Mouse (Mus musculus) limb, embryonic 15.5 days (tissue): ENCODE measurements at regions not wholly inside any gene's neighbourhood (a gene's known extent, or its start where the extent isn't known, plus 50 kb on each side); places are given as distances from the start of the nearest gene placed in this dataset.
A peak's percentile ranks its signal among the peaks of the same experiment; 100 is the strongest.

Experiments used
- ATAC-seq: fragments of 200-750 bp; cut with Nextera tagmentation; 2 replicates; pipeline ENCODE4 v1.8.0; 2017; ENCODE audit warnings: low read depth, moderate TSS enrichment; ENCODE audit not compliant: insufficient number of reproducible peaks, low FRiP score, low TSS enrichment
- H3K27ac ChIP-seq: fragments of 300-500 bp; sonication (generic); 2 replicates; pipeline ENCODE4 v1.5.1; 2015; ENCODE audit warnings: moderate library complexity, mild to moderate bottlenecking, inconsistent platforms
- H3K27me3 ChIP-seq: fragments of 300-500 bp; sonication (generic); 2 replicates; pipeline ENCODE4 v1.6.1; 2015; ENCODE audit warnings: inconsistent platforms
- H3K36me3 ChIP-seq: fragments of 300-500 bp; sonication (generic); 2 replicates; pipeline ENCODE4 v1.6.1; 2015; ENCODE audit warnings: inconsistent platforms
- H3K4me1 ChIP-seq: fragments of 300-500 bp; sonication (generic); 2 replicates; pipeline ENCODE4 v1.6.1; 2015; ENCODE audit warnings: inconsistent platforms
- H3K4me2 ChIP-seq: fragments of 300-500 bp; sonication (generic); 2 replicates; pipeline ENCODE4 v1.6.1; 2015; ENCODE audit warnings: mild to moderate bottlenecking, inconsistent platforms
- H3K4me3 ChIP-seq: fragments of 300-500 bp; sonication (generic); 2 replicates; pipeline ENCODE4 v1.5.1; 2015; ENCODE audit warnings: mild to moderate bottlenecking, inconsistent platforms
- H3K9ac ChIP-seq: fragments of 300-500 bp; sonication (generic); 2 replicates; pipeline ENCODE4 v1.6.1; 2015; ENCODE audit warnings: inconsistent platforms
- H3K9me3 ChIP-seq: fragments of 300-500 bp; sonication (generic); 2 replicates; pipeline ENCODE4 v1.6.1; 2016; ENCODE audit warnings: inconsistent platforms
- WGBS: fragments of 180-500 bp; shearing (Covaris S2); methylation state at CpG from one replicate; pipeline ENCODE4 v1.1.7; 2015; 5-methylcytosine and 5-hydroxymethylcytosine counted together

GRCm38 (mm10) chr8:103395316-103395715, 609.9 kb upstream of the Cdh11 start:
- H3K36me3 ChIP-seq, result no peaks in the 10 kb centered on the region
- WGBS, result 35% methylated on average over 4 of the region's 4 CpGs
- H3K9ac ChIP-seq, result no peak overlapping the region
- H3K4me2 ChIP-seq, result no peak overlapping the region
- no peak overlapping the region for H3K4me3 ChIP-seq
- H3K9me3 ChIP-seq, result no peaks in the 10 kb centered on the region
- no peak for ATAC-seq
- H3K27ac ChIP-seq, result no peak overlapping the region
- no peaks in the 10 kb centered on the region for H3K4me1 ChIP-seq
- H3K27me3 ChIP-seq, result no peaks in the 10 kb centered on the region

GRCm38 (mm10) chr8:103398179-103398578, 612.7 kb upstream of the Cdh11 start:
- Histone ChIP-seq H3K9ac (no peak overlapping the region), H3K4me1 (no peaks in the 10 kb centered on the region), H3K27me3 (no peaks in the 10 kb centered on the region), H3K4me2 (no peak overlapping the region), H3K27ac (no peak overlapping the region), H3K9me3 (no peaks in the 10 kb centered on the region), H3K4me3 (no peak overlapping the region), H3K36me3 (no peaks in the 10 kb centered on the region)
- 0 out of 2 replicates have a peak, but pooled peaks have one; percentile 35 for ATAC-seq
- 24% methylated on average over 3 of the region's 3 CpGs for WGBS

GRCm38 (mm10) chr8:103399466-103399865, 614.0 kb upstream of the Cdh11 start:
- Histone ChIP-seq H3K4me2 (no peak overlapping the region), H3K27me3 (no peaks in the 10 kb centered on the region), H3K4me3 (no peak overlapping the region), H3K36me3 (no peaks in the 10 kb centered on the region), H3K27ac (no peak overlapping the region), H3K9ac (no peak overlapping the region), H3K4me1 (no peaks in the 10 kb centered on the region), H3K9me3 (no peaks in the 10 kb centered on the region)
- WGBS, result 87% methylated on average over 3 of the region's 3 CpGs
- ATAC-seq, result no peak

GRCm38 (mm10) chr8:103400143-103400542, 614.7 kb upstream of the Cdh11 start:
- ATAC-seq, result no peak
- Histone ChIP-seq H3K36me3 (no peaks in the 10 kb centered on the region), H3K9ac (no peak overlapping the region), H3K27me3 (no peaks in the 10 kb centered on the region), H3K4me2 (no peak overlapping the region), H3K9me3 (no peaks in the 10 kb centered on the region), H3K27ac (no peak overlapping the region), H3K4me3 (no peak overlapping the region), H3K4me1 (no peaks in the 10 kb centered on the region)
- 59% methylated on average over 1 of the region's 1 CpGs for WGBS

- ATAC-seq, result no peak
- H3K27ac ChIP-seq, result no peak overlapping the region
- H3K9me3 ChIP-seq, result no peaks in the 10 kb centered on the region
- H3K36me3 ChIP-seq, result no peaks in the 10 kb centered on the region
- H3K4me1 ChIP-seq, result no peaks in the 10 kb centered on the region
- H3K4me2 ChIP-seq, result no peak overlapping the region
- H3K9ac ChIP-seq, result no peak overlapping the region
- 68% methylated on average over 3 of the region's 3 CpGs for WGBS
- H3K4me3 ChIP-seq, result no peak overlapping the region
- no peaks in the 10 kb centered on the region for H3K27me3 ChIP-seq
These were observed 617.3 kb upstream of the Cdh11 start for GRCm38 (mm10) chr8:103402731-103403130.

- peaks cover 5% of the 10 kb centered on the region; the same call in 1 of the 2 replicates for H3K4me1 ChIP-seq
- no peak for ATAC-seq
- H3K4me2 ChIP-seq, result no peak overlapping the region
- H3K27me3 ChIP-seq, result no peaks in the 10 kb centered on the region
- H3K9me3 ChIP-seq, result no peaks in the 10 kb centered on the region
- H3K9ac ChIP-seq, result no peak overlapping the region
- WGBS, result 91% methylated on average over 4 of the region's 4 CpGs
- no peak overlapping the region for H3K27ac ChIP-seq
- H3K36me3 ChIP-seq, result no peaks in the 10 kb centered on the region
- no peak overlapping the region for H3K4me3 ChIP-seq
These were observed 618.4 kb upstream of the Cdh11 start for GRCm38 (mm10) chr8:103403826-103404225.

- Histone ChIP-seq H3K9me3 (no peaks in the 10 kb centered on the region), H3K4me1 (peaks cover 14% of the 10 kb centered on the region), H3K27me3 (no peaks in the 10 kb centered on the region), H3K4me3 (no peak overlapping the region), H3K36me3 (no peaks in the 10 kb centered on the region), H3K4me2 (no peak overlapping the region), H3K27ac (no peak overlapping the region), H3K9ac (no peak overlapping the region)
- ATAC-seq, result no peak
- 75% methylated on average over 12 of the region's 12 CpGs for WGBS
These were observed 620.3 kb upstream of the Cdh11 start for GRCm38 (mm10) chr8:103405787-103406186.

- Histone ChIP-seq H3K4me3 (no peak overlapping the region), H3K4me1 (peaks cover 14% of the 10 kb centered on the region), H3K9me3 (no peaks in the 10 kb centered on the region), H3K27ac (no peak overlapping the region), H3K36me3 (no peaks in the 10 kb centered on the region), H3K27me3 (no peaks in the 10 kb centered on the region), H3K9ac (no peak overlapping the region), H3K4me2 (no peak overlapping the region)
- WGBS, result 77% methylated on average over 2 of the region's 2 CpGs
- no peak for ATAC-seq
These were observed 621.5 kb upstream of the Cdh11 start for GRCm38 (mm10) chr8:103406921-103407320.

- H3K27ac ChIP-seq, result no peak overlapping the region
- H3K27me3 ChIP-seq, result no peaks in the 10 kb centered on the region
- H3K9ac ChIP-seq, result no peak overlapping the region
- H3K4me2 ChIP-seq, result no peak overlapping the region
- no peaks in the 10 kb centered on the region for H3K36me3 ChIP-seq
- no peak for ATAC-seq
- peaks cover 14% of the 10 kb centered on the region for H3K4me1 ChIP-seq
- H3K4me3 ChIP-seq, result no peak overlapping the region
- WGBS, result 85% methylated on average over 5 of the region's 5 CpGs
- H3K9me3 ChIP-seq, result no peaks in the 10 kb centered on the region
These were observed 622.2 kb upstream of the Cdh11 start for GRCm38 (mm10) chr8:103407631-103408030.

- Histone ChIP-seq H3K9ac (no peak overlapping the region), H3K36me3 (no peaks in the 10 kb centered on the region), H3K9me3 (no peaks in the 10 kb centered on the region), H3K27me3 (no peaks in the 10 kb centered on the region), H3K4me3 (no peak overlapping the region), H3K4me2 (no peak overlapping the region), H3K27ac (peak overlapping the region; percentile 67; the same call in 1 of the 2 replicates), H3K4me1 (peaks cover 15% of the 10 kb centered on the region)
- WGBS, result 52% methylated on average over 3 of the region's 3 CpGs
- ATAC-seq, result no peak
These were observed 623.0 kb upstream of the Cdh11 start for GRCm38 (mm10) chr8:103408411-103408810.

GRCm38 (mm10) chr8:103409121-103409551, 623.7 kb upstream of the Cdh11 start:
- no peak overlapping the region for H3K4me3 ChIP-seq
- WGBS, result 17% methylated on average over 2 of the region's 2 CpGs
- H3K27ac ChIP-seq, result peak overlapping the region; percentile 67
- peaks cover 22% of the 10 kb centered on the region for H3K4me1 ChIP-seq
- H3K9me3 ChIP-seq, result no peaks in the 10 kb centered on the region
- no peak overlapping the region for H3K4me2 ChIP-seq
- H3K27me3 ChIP-seq, result no peaks in the 10 kb centered on the region
- peak; percentile 78 for ATAC-seq
- no peaks in the 10 kb centered on the region for H3K36me3 ChIP-seq
- no peak overlapping the region for H3K9ac ChIP-seq

GRCm38 (mm10) chr8:103412731-103413130, 627.3 kb upstream of the Cdh11 start:
- Histone ChIP-seq H3K4me1 (peaks cover 26% of the 10 kb centered on the region), H3K27ac (no peak overlapping the region; the same call in 1 of the 2 replicates), H3K9me3 (no peaks in the 10 kb centered on the region), H3K4me3 (no peak overlapping the region), H3K36me3 (no peaks in the 10 kb centered on the region), H3K9ac (no peak overlapping the region), H3K27me3 (no peaks in the 10 kb centered on the region), H3K4me2 (no peak overlapping the region)
- ATAC-seq, result no peak
- 80% methylated on average over 7 of the region's 7 CpGs for WGBS
